Mouse (Mus musculus) gastrocnemius, adult 8-10 months (tissue): ENCODE results near the gene Tbc1d16. TPM values are rescaled to one million over a fixed set of nuclear protein-coding genes. Genes with fewer than 3 reads are reported as not detected.
"Not testable (repeated sequence)": the region's sequence is repeated elsewhere in the genome, so short reads cannot be mapped to it uniquely, and the experiment has no call there.

Source experiments
- DNase-seq, 2 experiments: peaks; one replicate each; pipeline ENCODE4 v3.0.0; 2022; ENCODE audit warnings: low spot score in 2 of 2
- microRNA-seq: library from miRNA; unstranded; fragments of <30 nt; microRNA quantifications from one replicate; pipeline ENCODE4 v1.2.0, GENCODE M21; 2022
- total RNA-seq, 4 experiments: library from RNA; stranded (reverse); gene quantifications; 2 replicates each; pipeline ENCODE4 v1.2.4; 2022

The Tbc1d16 gene
- total RNA-seq, 4 experiments from 2014 or later = 31.6 to 45.5 (median 40.5) TPM

GRCm38 (mm10) chr11:119123522-119124319 lies 104.6 kb downstream of the Tbc1d16 start:
- peak in 1 of 2 experiments; percentile 32 for DNase-seq

- DNase-seq = no peak
These were observed 105.9 kb downstream of the Tbc1d16 start for GRCm38 (mm10) chr11:119122396-119122795.

- DNase-seq = no peak
These were observed 109.4 kb downstream of the Tbc1d16 start for GRCm38 (mm10) chr11:119118905-119119304.

GRCm38 (mm10) chr11:119117945-119118344 lies 110.4 kb downstream of the Tbc1d16 start:
- DNase-seq = no peak

- no peak for DNase-seq
These were observed 111.3 kb downstream of the Tbc1d16 start for GRCm38 (mm10) chr11:119116992-119117391.

GRCm38 (mm10) chr11:119112721-119113120 lies 115.6 kb downstream of the Tbc1d16 start:
- DNase-seq = no peak

- DNase-seq = no peak
These were observed 117.0 kb downstream of the Tbc1d16 start for GRCm38 (mm10) chr11:119111345-119111744.

- no peak for DNase-seq
These were observed 118.8 kb downstream of the Tbc1d16 start for GRCm38 (mm10) chr11:119109415-119110071.

- no peak for DNase-seq
These were observed 119.6 kb downstream of the Tbc1d16 start for GRCm38 (mm10) chr11:119108573-119109263.

- no peak for DNase-seq
These were observed 122.0 kb downstream of the Tbc1d16 start for GRCm38 (mm10) chr11:119106289-119106688.

- DNase-seq = no peak
These were observed 122.6 kb downstream of the Tbc1d16 start for GRCm38 (mm10) chr11:119105748-119106147.

GRCm38 (mm10) chr11:119105071-119105609 lies 123.2 kb downstream of the Tbc1d16 start:
- no peak for DNase-seq

- no peak for DNase-seq
These were observed 124.3 kb downstream of the Tbc1d16 start for GRCm38 (mm10) chr11:119103991-119104390.

- DNase-seq = not testable (repeated sequence)
These were observed 127.9 kb downstream of the Tbc1d16 start for GRCm38 (mm10) chr11:119100355-119100754.

GRCm38 (mm10) chr11:119098202-119098601 lies 130.1 kb downstream of the Tbc1d16 start:
- no peak for DNase-seq

- no peak for DNase-seq
These were observed 132.9 kb downstream of the Tbc1d16 start for GRCm38 (mm10) chr11:119095441-119095840.

GRCm38 (mm10) chr11:119093322-119093721 lies 135.0 kb downstream of the Tbc1d16 start:
- DNase-seq = no peak

Small RNA genes within 50 kb of the gene (microRNA-seq; reads per million reads assigned to microRNA genes)
- gene Mir6934 = 5.0 reads per million

Other genes starting within 250 kb of the Tbc1d16 start
- gene Enpp7, start 240.3 kb downstream of the Tbc1d16 start, total RNA-seq = not detected
- gene Cbx2, start 205.5 kb downstream of the Tbc1d16 start, total RNA-seq = 1 to 10 TPM in 1 of 4 experiments, under 1 TPM in 3; 0.29 to 1.1 (median 0.68) TPM
- 1 to 10 TPM; 1.1 to 3.3 (median 2.5) TPM for gene Cbx8, start 187.5 kb downstream of the Tbc1d16 start, total RNA-seq
- 1 to 10 TPM; 2.1 to 3.0 (median 2.2) TPM for gene Cbx4, start 142.3 kb downstream of the Tbc1d16 start, total RNA-seq
- 1 to 10 TPM in 1 of 4 experiments, not detected in 3; 1.3 TPM for gene Ccdc40, start 73 bp upstream of the Tbc1d16 start, total RNA-seq
- 100 to 1,000 TPM; 187 to 198 (median 192) TPM for gene Gaa, start 39.4 kb upstream of the Tbc1d16 start, total RNA-seq
- gene Eif4a3, start 71.6 kb upstream of the Tbc1d16 start, total RNA-seq = 10 to 100 TPM; 30.7 to 53.1 (median 42.8) TPM
- under 1 TPM; 0.10 to 0.25 (median 0.22) TPM for gene Card14, start 79.3 kb upstream of the Tbc1d16 start, total RNA-seq
- gene Sgsh, start 127.0 kb upstream of the Tbc1d16 start, total RNA-seq = 1 to 10 TPM; 2.3 to 3.8 (median 2.7) TPM
- 1 to 10 TPM; 2.5 to 4.2 (median 3.0) TPM for gene Slc26a11, start 127.1 kb upstream of the Tbc1d16 start, total RNA-seq
- gene Rnf213, start 164.6 kb upstream of the Tbc1d16 start, total RNA-seq = 1 to 10 TPM; 4.5 to 7.0 (median 5.8) TPM